17 mouse cellular contexts compared by ENCODE assay signal in the genomic region with DNA sequence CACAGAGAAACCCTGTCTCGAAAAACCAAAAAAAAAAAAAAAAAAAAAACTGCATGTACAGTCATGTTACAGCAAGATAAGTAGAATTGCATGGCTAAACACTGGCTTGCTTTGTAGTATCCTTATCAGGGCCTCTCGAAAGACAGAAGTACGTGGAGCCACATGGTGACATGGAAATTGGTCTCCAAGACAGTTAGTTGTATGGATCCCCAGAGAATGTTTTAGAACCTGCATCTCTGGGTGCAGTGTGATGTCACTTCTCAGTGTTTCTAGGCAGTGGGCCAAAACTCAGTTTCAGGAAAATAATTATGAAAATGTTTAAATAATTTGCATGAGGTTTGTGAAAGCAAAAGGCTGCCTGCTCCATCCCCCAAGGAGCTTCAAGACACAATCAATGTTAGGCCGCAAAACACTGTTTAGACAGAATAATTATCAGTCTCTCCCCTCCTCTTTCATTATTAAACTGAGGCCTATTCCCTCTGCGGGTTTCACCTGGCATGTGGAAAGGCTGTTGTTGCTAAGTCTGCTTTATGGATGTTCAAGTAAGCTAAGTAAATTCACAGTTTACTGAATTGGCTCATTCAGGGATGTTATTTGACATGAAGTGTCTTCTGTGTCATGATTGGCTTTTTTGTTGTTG.
DNase-seq lines count a peak whose midpoint lies in the region; ATAC-seq and TF ChIP-seq lines count a peak whose summit lies in the region.
"Had no signal": no experiment of that assay in that cellular context is flagged by ENCODE, and none has a peak within 500 bp of the region (broad histone marks: within the 10 kb centered on the region; RNA-seq: fewer than 3 reads in every experiment).

No protein-coding gene starts in this region.

- H3K4me3 ChIP-seq in forebrain, embryonic 12.5 days (replicated peaks) = no peak overlapping the region
- no peak overlapping the region for H3K4me3 ChIP-seq in forebrain, embryonic 10.5 days
- H3K4me3 ChIP-seq in heart, adult 2 months = no peak overlapping the region
- H3K4me3 ChIP-seq: erythroblast, embryonic 14.5 days; gastrocnemius, adult 2 months; kidney, embryonic 15.5 days; limb, embryonic 12.5 days; midbrain, embryonic 13.5 days had no signal

- no peak overlapping the region for H3K9ac ChIP-seq in forebrain, embryonic 12.5 days
- no peak overlapping the region for H3K9ac ChIP-seq in heart, adult 2 months (ENCODE audit: low read depth, low read length)
- H3K9ac ChIP-seq: kidney, embryonic 15.5 days; limb, embryonic 12.5 days; midbrain, embryonic 13.5 days had no signal

- H3K79me2 ChIP-seq in heart, adult 2 months (replicated peaks; ENCODE audit: control insufficient read depth, insufficient read depth, low read length) = no peaks in the 10 kb centered on the region

- no peaks in the 10 kb centered on the region for H3K36me3 ChIP-seq in forebrain, embryonic 12.5 days (replicated peaks)
- H3K36me3 ChIP-seq in forebrain, embryonic 10.5 days (replicated peaks) = no peaks in the 10 kb centered on the region
- H3K36me3 ChIP-seq in splenic B cell, adult 2 months (ENCODE audit: control insufficient read depth, insufficient read depth, low read length, poor library complexity, severe bottlenecking) = no peaks in the 10 kb centered on the region
- H3K36me3 ChIP-seq in heart, adult 2 months (ENCODE audit: control insufficient read depth, insufficient read depth, low read length) = no peaks in the 10 kb centered on the region
- H3K36me3 ChIP-seq: kidney, embryonic 15.5 days; limb, embryonic 12.5 days; midbrain, embryonic 13.5 days had no signal

- no peak for TF ChIP-seq POLR2A in heart, adult 2 months (IDR thresholded peaks at IDR 0.05; ENCODE audit: insufficient read depth, low read depth, low read length)

- DNase-seq in forebrain, embryonic 10.5 days (ENCODE audit: extremely low spot score, low spot score) = no peak
- DNase-seq in retina, embryonic 14.5 days (ENCODE audit: low spot score) = peak; percentile 10
- DNase-seq in retina, postnatal 1 day = no peak
- DNase-seq in splenic B cell, adult 2 months (ENCODE audit: low read depth, low spot score) = peak; percentile 3
- DNase-seq in ovary, postnatal 10 days (ENCODE audit: low spot score) = no peak
- DNase-seq in heart, adult 2 months = no peak
- DNase-seq: adrenal gland, adult 8-10 months; cerebellum, adult 9-11 months; gastrocnemius, adult 2 months; heart, adult 18-20 months had no signal

- no peak for TF ChIP-seq EP300 in heart, adult 2 months (IDR thresholded peaks at IDR 0.05; ENCODE audit: insufficient read depth, low read depth, low read length)

- H3K9me3 ChIP-seq in forebrain, embryonic 12.5 days = 0 out of 2 replicates have a peak, but pooled peaks cover 4% of the 10 kb centered on the region
- H3K9me3 ChIP-seq in forebrain, embryonic 10.5 days = no peaks in the 10 kb centered on the region
- H3K9me3 ChIP-seq: kidney, embryonic 15.5 days had no signal

- H3K4me2 ChIP-seq in forebrain, embryonic 12.5 days = no peak overlapping the region
- H3K4me2 ChIP-seq: kidney, embryonic 15.5 days; limb, embryonic 12.5 days; midbrain, embryonic 13.5 days had no signal

- 68% methylated on average over 5 of the region's 5 CpGs for WGBS in forebrain, embryonic 12.5 days
- 84% methylated on average over 5 of the region's 5 CpGs for WGBS in forebrain, embryonic 10.5 days
- 57% methylated on average over 5 of the region's 5 CpGs for WGBS in heart, adult 2 months

- intact Hi-C loops in heart, adult 2 months (cut with DNase I) = no loop called here

- H3K27me3 ChIP-seq in forebrain, embryonic 12.5 days = no peaks in the 10 kb centered on the region
- no peaks in the 10 kb centered on the region for H3K27me3 ChIP-seq in forebrain, embryonic 10.5 days (ENCODE audit: poor library complexity, severe bottlenecking)
- H3K27me3 ChIP-seq in splenic B cell, adult 2 months (ENCODE audit: control insufficient read depth, insufficient read depth, low read length, poor library complexity, severe bottlenecking) = no peaks in the 10 kb centered on the region
- H3K27me3 ChIP-seq in heart, adult 2 months (ENCODE audit: control insufficient read depth, insufficient read depth, low read length) = no peaks in the 10 kb centered on the region
- H3K27me3 ChIP-seq: kidney, embryonic 15.5 days; limb, embryonic 12.5 days; midbrain, embryonic 13.5 days had no signal

- TF ChIP-seq CTCF in heart, adult 2 months (IDR thresholded peaks at IDR 0.05) = no peak

- no peak overlapping the region for H3K27ac ChIP-seq in forebrain, embryonic 12.5 days
- no peak overlapping the region for H3K27ac ChIP-seq in forebrain, embryonic 10.5 days
- no peak overlapping the region for H3K27ac ChIP-seq in heart, adult 2 months
- H3K27ac ChIP-seq: gastrocnemius, adult 2 months; kidney, embryonic 15.5 days; limb, embryonic 12.5 days; midbrain, embryonic 13.5 days had no signal

- ATAC-seq in forebrain, embryonic 12.5 days (ENCODE audit: low FRiP score) = peak; percentile 63; the same call in 1 of the 2 replicates
- ATAC-seq in inflammation-experienced regulatory T-cells, adult 6 months = peak; percentile 25
- ATAC-seq: hindbrain, embryonic 16.5 days; midbrain, embryonic 13.5 days had no signal

- H3K4me1 ChIP-seq in forebrain, embryonic 12.5 days = no peaks in the 10 kb centered on the region
- H3K4me1 ChIP-seq in forebrain, embryonic 10.5 days = no peaks in the 10 kb centered on the region
- H3K4me1 ChIP-seq in heart, adult 2 months (ENCODE audit: control insufficient read depth, insufficient read depth, low read length) = no peaks in the 10 kb centered on the region
- H3K4me1 ChIP-seq: kidney, embryonic 15.5 days; limb, embryonic 12.5 days; midbrain, embryonic 13.5 days had no signal

Comparison
In these comparisons a context has a peak if more than half of its experiments do, and no peak if none do; other contexts are left out.
1. DNase-seq: peak in retina, embryonic 14.5 days (single experiment) and splenic B cell, adult 2 months (single experiment); none in forebrain, embryonic 10.5 days (single experiment), retina, postnatal 1 day (single experiment), ovary, postnatal 10 days (single experiment) and heart, adult 2 months (0 of 2).